Mouse (Mus musculus): ENCODE data around the gene Tstd2.

DNA sequence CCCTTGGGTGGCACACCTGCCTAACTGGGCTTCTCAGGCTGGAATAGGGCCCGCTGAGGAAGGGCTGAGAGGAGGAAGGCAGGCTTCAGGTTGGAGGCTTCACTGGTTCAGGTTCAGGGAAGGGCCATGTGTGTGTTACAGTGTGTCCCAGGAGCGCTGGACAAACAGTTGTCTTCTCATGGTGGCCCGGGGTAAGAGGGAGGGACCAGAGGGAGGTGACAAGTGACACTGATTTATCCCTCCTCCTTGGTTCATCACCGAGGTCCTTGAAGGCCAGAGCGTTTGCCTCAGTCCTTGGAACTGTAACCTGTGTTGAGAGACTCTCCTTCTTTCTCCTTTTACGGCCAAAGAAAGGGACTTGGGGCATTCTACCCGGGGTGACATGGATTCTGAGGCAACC, 38.0 kb downstream of the Tstd2 start:
- TF ChIP-seq CTCF (IDR thresholded peaks at IDR 0.05; ENCODE audit: low read depth), result no peak
- TF ChIP-seq EP300 (optimal IDR thresholded peaks at IDR 0.05), result no peak
